Mouse (Mus musculus) heart, embryonic 11.5 days (tissue): ENCODE measurements around the gene Cnn2. TPM values are rescaled to one million over a fixed set of nuclear protein-coding genes. Genes with fewer than 3 reads are reported as not detected.
A peak's percentile ranks its signal among the peaks of the same experiment; 100 is the strongest.

Experiments
- ATAC-seq: fragments of 200-750 bp; cut with Nextera tagmentation; replicated peaks from 2 replicates; pipeline ENCODE4 v1.8.0; 2017; ENCODE audit warnings: moderate library complexity; ENCODE audit not compliant: insufficient number of reproducible peaks, low FRiP score, low TSS enrichment
- H3K27ac ChIP-seq: fragments of 300-500 bp; sonication (generic); 2 replicates; pipeline ENCODE4 v1.5.1; 2014; ENCODE audit warnings: mild to moderate bottlenecking, low read depth, low read length
- H3K27me3 ChIP-seq: fragments of 300-500 bp; sonication (generic); 2 replicates; pipeline ENCODE4 v1.6.1; 2014; ENCODE audit warnings: mild to moderate bottlenecking, low read length, mixed read lengths; ENCODE audit not compliant: control insufficient read depth, insufficient read depth
- H3K36me3 ChIP-seq: fragments of 300-500 bp; sonication (generic); 2 replicates; pipeline ENCODE4 v1.6.1; 2014; ENCODE audit warnings: mild to moderate bottlenecking, low read length, moderate library complexity, mixed read lengths; ENCODE audit not compliant: control insufficient read depth, insufficient read depth
- H3K4me1 ChIP-seq: fragments of 300-500 bp; sonication (generic); 2 replicates; pipeline ENCODE4 v1.6.1; 2014; ENCODE audit warnings: low read length; ENCODE audit not compliant: control insufficient read depth, insufficient read depth
- H3K4me2 ChIP-seq: fragments of 300-500 bp; sonication (generic); 2 replicates; pipeline ENCODE4 v1.6.1; 2014; ENCODE audit warnings: mild to moderate bottlenecking, moderate library complexity
- H3K4me3 ChIP-seq: fragments of 300-500 bp; sonication (generic); 2 replicates; pipeline ENCODE4 v1.5.1; 2014; ENCODE audit warnings: low read depth, low read length
- H3K9ac ChIP-seq: fragments of 300-500 bp; sonication (generic); 2 replicates; pipeline ENCODE4 v1.6.1; 2014; ENCODE audit warnings: mild to moderate bottlenecking, low read depth, low read length, moderate library complexity
- H3K9me3 ChIP-seq: fragments of 300-500 bp; sonication (generic); replicated peaks from 2 replicates; pipeline ENCODE4 v1.6.1; 2016; ENCODE audit warnings: low read length; ENCODE audit not compliant: control insufficient read depth
- WGBS: fragments of 180-500 bp; shearing (Covaris S2); extraction: QIAGEN DNeasy Blood & Tissue Kit; methylation state at CpG from one replicate; pipeline ENCODE4 v1.1.7; 2014; ENCODE audit not compliant: insufficient replicate concordance; 5-methylcytosine and 5-hydroxymethylcytosine counted together
- polyA plus RNA-seq: library from polyadenylated mRNA; unstranded; fragments of >200 nt; fragmentation: Nextera tagmentation; extraction: Ambion mirVana; gene quantifications from 2 replicates; pipeline ENCODE4 v1.2.1, GENCODE M21; 2014

Gene Cnn2
- 405 and 420 TPM in 2 replicates for polyA plus RNA-seq

DNA sequence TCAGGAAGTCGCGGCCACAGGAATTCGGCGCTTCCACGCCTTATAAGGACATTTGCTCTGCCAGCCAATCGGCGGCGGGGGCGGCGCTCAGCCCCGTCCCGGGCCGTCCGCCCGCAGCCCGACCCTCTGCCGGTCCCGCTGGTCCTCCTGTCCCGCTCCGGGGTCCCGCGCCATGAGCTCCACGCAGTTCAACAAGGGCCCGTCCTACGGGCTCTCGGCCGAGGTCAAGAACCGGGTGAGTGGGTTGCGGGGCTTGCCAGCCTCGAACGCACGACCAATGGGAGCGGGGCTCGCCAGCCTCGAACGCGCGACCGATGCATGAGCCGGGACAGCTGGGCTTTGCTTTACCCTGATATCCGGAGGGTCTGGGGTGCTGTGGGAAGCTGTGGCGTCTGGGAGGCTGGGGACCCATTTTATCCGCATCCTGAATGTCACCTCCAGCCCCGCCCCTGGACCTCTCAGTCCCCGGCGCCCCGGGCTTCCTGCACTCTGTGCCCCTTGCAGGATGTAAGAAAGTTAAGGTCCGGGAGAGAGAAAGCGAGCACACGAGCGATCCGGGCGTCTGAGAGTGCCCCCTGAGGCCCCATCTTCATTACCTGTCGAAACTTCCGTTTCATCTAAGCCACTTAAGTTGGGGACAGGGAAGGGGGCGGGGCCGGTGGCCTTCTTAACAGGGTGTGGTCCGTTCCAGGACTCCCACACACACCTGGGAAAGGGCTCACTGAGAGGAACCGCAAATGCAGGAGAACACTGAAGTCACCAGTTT, at the start of gene Cnn2:
Gene Cnn2 (plus strand): TSS at position 79 of the 766 bp plus-strand sequence.
- Histone ChIP-seq H3K4me1 (peaks cover 34% of the 10 kb centered on the region), H3K27me3 (no peaks in the 10 kb centered on the region), H3K4me2 (peak within 1 kb of the TSS; percentile 81), H3K36me3 (peaks cover 27% of the 10 kb centered on the region), H3K27ac (peak within 1 kb of the TSS; percentile 96), H3K9me3 (no peaks in the 10 kb centered on the region), H3K4me3 (peak within 1 kb of the TSS; percentile 77), H3K9ac (peak within 1 kb of the TSS; percentile 96)
- WGBS = under 1% methylated on average over 58 of the region's 59 CpGs
- 0 out of 2 replicates have a peak, but pooled peaks have one; percentile 14 for ATAC-seq

GRCm38 (mm10) chr10:79940749-79941148, 47.6 kb upstream of the Cnn2 start:
- Histone ChIP-seq H3K9me3 (no peaks in the 10 kb centered on the region), H3K4me2 (peak overlapping the region; percentile 11; the same call in 1 of the 2 replicates), H3K4me1 (peaks cover 60% of the 10 kb centered on the region), H3K9ac (no peak overlapping the region), H3K27ac (0 out of 2 replicates have a peak overlapping the region, but pooled peaks have one; percentile 46), H3K36me3 (peaks cover 14% of the 10 kb centered on the region), H3K27me3 (no peaks in the 10 kb centered on the region), H3K4me3 (no peak overlapping the region)
- 54% methylated on average over 7 of the region's 7 CpGs for WGBS
- no peak for ATAC-seq

GRCm38 (mm10) chr10:79942988-79943387, 45.4 kb upstream of the Cnn2 start:
- Histone ChIP-seq H3K4me2 (no peak overlapping the region), H3K36me3 (peaks cover 10% of the 10 kb centered on the region), H3K4me3 (no peak overlapping the region), H3K27me3 (no peaks in the 10 kb centered on the region), H3K4me1 (peaks cover 57% of the 10 kb centered on the region), H3K9ac (no peak overlapping the region), H3K9me3 (no peaks in the 10 kb centered on the region), H3K27ac (no peak overlapping the region)
- no peak for ATAC-seq
- WGBS = 82% methylated on average over 1 of the region's 1 CpGs

DNA sequence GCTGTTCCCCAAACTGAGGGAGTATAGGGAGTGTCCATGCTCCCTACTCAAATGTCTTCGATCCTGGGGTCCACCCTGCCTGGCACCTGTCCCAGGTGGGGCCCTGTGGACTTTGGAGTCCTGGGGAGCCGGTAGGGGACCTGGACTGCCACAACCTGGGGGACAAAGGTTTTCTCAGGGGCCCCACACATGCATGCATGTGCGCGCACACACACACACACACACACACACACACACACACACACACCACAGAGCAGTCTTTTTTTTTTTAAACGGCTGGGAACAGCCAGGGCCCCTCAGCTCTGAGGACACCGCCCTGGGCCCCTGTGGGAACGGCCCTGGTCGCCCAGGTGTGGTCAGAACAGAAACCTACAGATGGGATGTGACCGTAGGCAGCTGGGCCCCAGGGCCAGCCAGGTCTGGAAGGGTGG, 44.9 kb upstream of the Cnn2 start:
- H3K4me2 ChIP-seq = peak overlapping the region; percentile 14; the same call in 1 of the 2 replicates
- 70% methylated on average over 9 of the region's 9 CpGs for WGBS
- peaks cover 7% of the 10 kb centered on the region for H3K36me3 ChIP-seq
- no peaks in the 10 kb centered on the region for H3K27me3 ChIP-seq
- H3K9ac ChIP-seq = no peak overlapping the region
- H3K4me3 ChIP-seq = no peak overlapping the region
- peaks cover 52% of the 10 kb centered on the region for H3K4me1 ChIP-seq
- no peaks in the 10 kb centered on the region for H3K9me3 ChIP-seq
- H3K27ac ChIP-seq = peak overlapping the region; percentile 8; the same call in 1 of the 2 replicates
- 0 out of 2 replicates have a peak, but pooled peaks have one; percentile 23 for ATAC-seq

DNA sequence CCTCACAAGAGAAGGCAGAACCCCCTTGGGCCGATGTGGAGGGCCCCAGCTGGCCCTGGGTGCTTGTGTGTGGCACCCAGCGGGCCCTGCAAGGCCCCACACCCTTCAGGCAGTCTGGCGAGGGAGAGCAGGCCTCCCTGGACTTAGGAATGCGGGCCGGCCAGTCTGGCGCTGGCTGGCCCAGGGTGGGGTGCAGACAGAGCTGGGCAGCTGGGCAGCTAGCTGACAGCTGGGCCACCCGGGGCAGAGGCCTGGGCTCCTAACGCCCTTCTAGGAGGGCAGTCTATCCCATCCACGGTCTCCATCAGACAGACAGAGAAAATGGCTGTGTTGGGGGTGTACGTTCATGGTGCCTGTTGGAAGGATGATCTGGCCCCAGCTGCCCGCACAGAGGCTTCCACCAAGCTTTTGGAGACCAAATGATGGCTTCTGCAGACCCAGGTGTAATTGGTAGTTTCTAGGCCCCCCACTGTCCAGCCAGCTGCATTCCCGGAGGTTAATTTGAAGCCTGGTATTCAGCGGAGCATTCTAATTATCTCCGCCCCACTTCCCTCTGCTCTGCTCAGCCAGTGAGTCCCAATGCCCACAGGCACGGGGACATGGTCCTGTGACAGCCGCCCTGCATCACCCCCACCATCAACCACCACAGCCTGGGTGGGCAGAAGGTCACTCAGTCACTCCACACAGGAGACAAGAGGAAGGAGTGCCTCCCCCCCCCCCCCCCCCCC, 42.7 kb upstream of the Cnn2 start:
- Histone ChIP-seq H3K9ac (peak overlapping the region; percentile 68), H3K4me3 (peak overlapping the region; percentile 2; the same call in 1 of the 2 replicates), H3K27me3 (no peaks in the 10 kb centered on the region), H3K4me2 (peak overlapping the region; percentile 53), H3K9me3 (no peaks in the 10 kb centered on the region), H3K4me1 (peaks cover 41% of the 10 kb centered on the region), H3K36me3 (peaks cover 15% of the 10 kb centered on the region), H3K27ac (peak overlapping the region; percentile 90)
- no peak for ATAC-seq
- WGBS = 34% methylated on average over 16 of the region's 16 CpGs

GRCm38 (mm10) chr10:79946752-79947322, 41.5 kb upstream of the Cnn2 start:
- Histone ChIP-seq H3K4me3 (peak overlapping the region; percentile 2; the same call in 1 of the 2 replicates), H3K9ac (peak overlapping the region; percentile 59), H3K36me3 (peaks cover 20% of the 10 kb centered on the region), H3K4me1 (peaks cover 34% of the 10 kb centered on the region), H3K9me3 (no peaks in the 10 kb centered on the region), H3K27ac (peak overlapping the region; percentile 90), H3K4me2 (peak overlapping the region; percentile 53), H3K27me3 (no peaks in the 10 kb centered on the region)
- peak; percentile 88 for ATAC-seq
- 12% methylated on average over 7 of the region's 7 CpGs for WGBS

- Histone ChIP-seq H3K36me3 (peaks cover 15% of the 10 kb centered on the region), H3K9ac (peak overlapping the region; percentile 59), H3K27me3 (no peaks in the 10 kb centered on the region), H3K4me3 (no peak overlapping the region; the same call in 1 of the 2 replicates), H3K27ac (peak overlapping the region; percentile 90), H3K4me1 (peaks cover 34% of the 10 kb centered on the region), H3K9me3 (no peaks in the 10 kb centered on the region), H3K4me2 (peak overlapping the region; percentile 36)
- 58% methylated on average over 6 of the region's 6 CpGs for WGBS
- ATAC-seq = no peak
Measured at GRCm38 (mm10) chr10:79947502-79947901, 40.9 kb upstream of the Cnn2 start.

DNA sequence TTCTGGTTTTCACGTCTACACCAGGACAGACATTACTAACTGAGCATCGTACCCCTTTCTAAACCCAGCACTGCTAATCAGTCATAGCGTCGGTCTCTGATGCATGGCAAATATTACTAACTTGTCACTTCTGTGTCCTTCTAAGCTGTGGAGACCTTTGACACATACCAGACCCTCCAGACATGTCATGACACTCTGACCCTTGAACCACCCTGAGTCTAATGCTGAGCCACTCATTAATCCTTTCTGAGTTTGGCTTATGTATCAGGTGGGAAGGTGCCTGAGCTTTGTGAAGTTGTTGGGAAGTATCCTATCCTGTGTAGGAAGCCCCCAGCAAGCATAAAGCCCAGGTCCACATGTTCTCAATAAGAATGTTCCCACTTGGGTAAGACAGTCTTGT, 38.5 kb upstream of the Cnn2 start:
- Histone ChIP-seq H3K4me1 (peaks cover 28% of the 10 kb centered on the region), H3K27me3 (no peaks in the 10 kb centered on the region), H3K27ac (no peak overlapping the region), H3K4me2 (no peak overlapping the region), H3K36me3 (peaks cover 15% of the 10 kb centered on the region), H3K4me3 (no peak overlapping the region), H3K9me3 (no peaks in the 10 kb centered on the region), H3K9ac (no peak overlapping the region)
- ATAC-seq = no peak
- WGBS = 69% methylated on average over 4 of the region's 4 CpGs
